Mouse (Mus musculus) olfactory bulb, adult 2 months (tissue): ENCODE measurements around the gene Cntn2. TPM values are rescaled to one million over a fixed set of nuclear protein-coding genes. Genes with fewer than 3 reads are reported as not detected.

Source experiments
- H3K27ac ChIP-seq: fragments of 200-500 bp; 2 replicates; pipeline ENCODE4 v1.5.1; 2012; ENCODE audit warnings: low read depth, low read length; ENCODE audit not compliant: insufficient read depth
- H3K4me1 ChIP-seq: fragments of 200-500 bp; 2 replicates; pipeline ENCODE4 v1.6.1; 2012; ENCODE audit warnings: low read length; ENCODE audit not compliant: control insufficient read depth, insufficient read depth
- H3K4me3 ChIP-seq: fragments of 200-500 bp; 2 replicates; pipeline ENCODE4 v1.5.1; 2012; ENCODE audit warnings: mild to moderate bottlenecking, low read depth, low read length, moderate library complexity; ENCODE audit not compliant: insufficient read depth
- CTCF ChIP-seq: fragments of 200-500 bp; IDR thresholded peaks from 2 replicates; pipeline ENCODE4 v1.5.1; 2012; ENCODE audit warnings: low read depth, mild to moderate bottlenecking, low read length, moderate library complexity; ENCODE audit not compliant: insufficient read depth
- POLR2A ChIP-seq: fragments of 200-500 bp; IDR thresholded peaks from 2 replicates; pipeline ENCODE4 v1.6.1; 2012; ENCODE audit warnings: mild to moderate bottlenecking, low read depth, low read length, moderate library complexity; ENCODE audit not compliant: insufficient read depth
- WGBS: fragments of 180-500 bp; shearing (Covaris S2); methylation state at CpG from one replicate; pipeline ENCODE4 v1.1.7; 2018; 5-methylcytosine and 5-hydroxymethylcytosine counted together
- polyA plus RNA-seq: library from polyadenylated mRNA; stranded (reverse); fragments of >200 nt; gene quantifications from 2 replicates; pipeline ENCODE4 v1.2.4, GENCODE M21; 2012; ENCODE audit warnings: low replicate concordance; ENCODE audit not compliant: missing spikeins, insufficient read depth, insufficient read length

The Cntn2 gene
- not detected in 2 replicates for polyA plus RNA-seq

DNA sequence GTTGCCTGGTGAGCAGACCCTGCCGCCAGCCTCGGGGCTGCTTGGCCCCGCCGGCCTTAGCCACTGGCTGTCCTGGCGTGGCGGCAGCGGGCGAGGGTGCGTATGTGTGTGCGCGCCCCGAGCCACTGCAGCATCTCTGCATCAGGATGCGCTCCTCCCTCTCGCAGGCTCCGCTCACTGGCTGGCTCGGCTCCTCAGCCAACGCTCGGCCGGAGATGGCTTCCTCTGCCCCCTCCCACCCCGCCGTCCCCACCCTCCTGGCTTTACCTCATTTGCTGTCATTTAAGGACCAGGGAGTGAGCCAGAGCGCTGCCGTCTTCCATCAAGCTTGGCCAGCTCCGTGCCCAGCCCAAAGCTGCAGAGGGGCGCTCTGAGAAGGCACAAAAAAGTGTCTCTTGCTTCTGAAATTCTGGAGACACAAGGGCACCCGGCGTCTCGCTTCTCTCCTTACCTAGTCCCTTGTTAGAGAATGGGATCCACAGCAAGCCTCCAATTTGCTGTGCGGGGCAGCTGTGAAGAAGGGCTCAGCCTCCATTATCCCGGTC is at the start of gene Cntn2:
Cntn2 (minus strand) TSS at position 495 of the 545 bp plus-strand sequence.
- H3K4me1 ChIP-seq: peaks cover 18% of the 10 kb centered on the region
- peak within 1 kb of the TSS; percentile 50 for H3K4me3 ChIP-seq
- peak within 1 kb of the TSS; percentile 35 for H3K27ac ChIP-seq
- no peak for TF ChIP-seq CTCF
- no peak; the same call in 1 of the 2 replicates for TF ChIP-seq POLR2A
- WGBS: 1% methylated on average over 30 of the region's 30 CpGs

DNA sequence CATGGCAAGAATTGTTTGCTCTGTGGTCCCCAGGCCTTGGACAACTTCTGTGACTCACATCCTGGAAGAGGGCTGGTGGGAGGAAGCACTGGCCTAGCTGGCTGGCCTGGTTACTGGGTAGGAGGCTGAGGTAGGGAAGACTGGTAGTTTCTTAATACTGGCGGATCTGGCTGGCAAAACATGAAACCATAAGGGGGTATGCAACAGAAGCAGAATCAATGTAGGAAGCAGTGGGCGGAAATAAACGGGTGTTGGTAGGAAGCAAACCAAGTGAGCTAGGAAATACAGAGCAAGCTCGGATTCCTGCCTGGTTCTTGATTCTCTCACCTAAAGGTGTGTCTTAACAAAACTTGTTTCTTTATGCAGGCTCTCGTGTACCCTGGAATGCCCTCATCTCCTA is 49.1 kb upstream of the Cntn2 start:
- TF ChIP-seq POLR2A (no peak), CTCF (no peak)
- Histone ChIP-seq H3K4me3 (no peak overlapping the region), H3K4me1 (peaks cover 13% of the 10 kb centered on the region), H3K27ac (no peak overlapping the region)
- WGBS: 71% methylated on average over 5 of the region's 5 CpGs

DNA sequence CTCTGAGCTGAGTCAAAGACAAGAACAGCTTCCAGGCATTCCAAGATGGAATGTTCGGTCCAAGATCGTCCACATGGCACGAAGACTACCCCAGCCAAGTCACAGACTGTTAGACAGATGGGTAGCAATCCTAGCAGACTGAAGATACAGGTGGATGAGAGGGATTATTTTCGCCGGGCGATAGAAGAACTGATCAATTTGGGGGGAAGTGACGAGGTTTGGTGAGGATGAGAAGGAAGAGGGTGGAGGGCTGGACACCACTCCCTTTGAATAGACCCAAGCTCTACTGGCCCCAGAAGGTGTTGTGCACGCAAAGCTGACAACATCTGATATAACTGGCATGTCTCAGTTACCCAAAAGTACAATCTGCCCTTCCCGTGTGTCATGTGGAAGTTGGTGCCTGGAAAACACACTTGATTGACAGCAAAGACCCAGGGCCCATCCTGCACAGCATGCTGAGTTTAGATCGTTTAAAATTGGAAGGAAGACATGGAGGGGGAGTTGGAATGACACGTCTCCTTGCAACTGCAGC is 48.4 kb upstream of the Cntn2 start:
- no peak overlapping the region for H3K4me3 ChIP-seq
- peaks cover 19% of the 10 kb centered on the region for H3K4me1 ChIP-seq
- no peak for TF ChIP-seq CTCF
- TF ChIP-seq POLR2A: no peak
- no peak overlapping the region for H3K27ac ChIP-seq
- WGBS: 84% methylated on average over 11 of the region's 11 CpGs

DNA sequence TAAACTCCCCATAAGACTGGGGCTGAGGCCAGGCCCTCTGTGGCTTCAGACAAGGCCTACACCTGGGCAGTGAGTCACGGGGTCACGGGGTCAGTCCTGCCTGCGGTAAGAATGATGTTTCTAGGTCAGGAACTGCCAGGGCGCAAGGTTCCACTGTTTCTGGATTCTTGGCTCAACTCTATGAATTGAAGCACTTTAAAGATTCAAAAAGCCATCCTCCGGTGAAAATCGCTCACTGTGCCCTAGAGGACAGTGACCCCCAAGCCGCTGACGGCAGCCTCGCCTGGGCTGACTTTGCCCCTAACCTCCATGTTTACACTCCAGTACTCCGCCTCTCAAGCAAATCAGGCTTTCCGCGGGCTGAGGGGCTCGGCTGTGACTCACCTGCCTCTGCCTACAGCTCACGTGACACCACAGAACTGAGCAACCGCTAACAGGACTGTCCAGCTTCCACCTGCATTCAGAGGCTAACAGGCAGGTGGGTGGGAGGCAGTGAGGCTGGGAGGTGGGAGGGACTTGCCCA is 43.7 kb upstream of the Cntn2 start:
- Histone ChIP-seq H3K27ac (no peak overlapping the region), H3K4me1 (peaks cover 27% of the 10 kb centered on the region), H3K4me3 (no peak overlapping the region)
- TF ChIP-seq POLR2A (no peak), CTCF (no peak)
- 55% methylated on average over 15 of the region's 15 CpGs for WGBS

DNA sequence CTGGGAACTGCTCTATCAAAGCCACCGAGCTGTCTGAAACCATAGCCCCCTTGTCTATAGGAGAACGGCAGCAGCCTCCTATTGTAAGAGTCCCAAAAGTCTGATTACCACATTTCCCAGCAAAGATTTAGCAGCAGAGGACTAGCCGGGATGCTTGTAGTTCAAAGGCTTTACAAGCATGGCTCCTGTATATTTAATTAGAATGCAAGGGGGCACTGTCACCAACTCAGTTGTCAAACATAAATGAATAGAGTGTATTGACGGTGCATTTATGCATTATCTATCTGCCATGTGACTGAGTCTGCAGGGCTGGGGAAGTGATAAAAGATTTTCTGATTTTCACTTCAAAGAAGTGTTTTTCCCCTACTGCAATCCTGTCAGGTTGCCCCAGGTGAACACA is 42.3 kb upstream of the Cntn2 start:
- Histone ChIP-seq H3K4me3 (no peak overlapping the region), H3K4me1 (peaks cover 32% of the 10 kb centered on the region), H3K27ac (no peak overlapping the region)
- 62% methylated on average over 4 of the region's 4 CpGs for WGBS
- no peak for TF ChIP-seq POLR2A
- TF ChIP-seq CTCF: no peak

DNA sequence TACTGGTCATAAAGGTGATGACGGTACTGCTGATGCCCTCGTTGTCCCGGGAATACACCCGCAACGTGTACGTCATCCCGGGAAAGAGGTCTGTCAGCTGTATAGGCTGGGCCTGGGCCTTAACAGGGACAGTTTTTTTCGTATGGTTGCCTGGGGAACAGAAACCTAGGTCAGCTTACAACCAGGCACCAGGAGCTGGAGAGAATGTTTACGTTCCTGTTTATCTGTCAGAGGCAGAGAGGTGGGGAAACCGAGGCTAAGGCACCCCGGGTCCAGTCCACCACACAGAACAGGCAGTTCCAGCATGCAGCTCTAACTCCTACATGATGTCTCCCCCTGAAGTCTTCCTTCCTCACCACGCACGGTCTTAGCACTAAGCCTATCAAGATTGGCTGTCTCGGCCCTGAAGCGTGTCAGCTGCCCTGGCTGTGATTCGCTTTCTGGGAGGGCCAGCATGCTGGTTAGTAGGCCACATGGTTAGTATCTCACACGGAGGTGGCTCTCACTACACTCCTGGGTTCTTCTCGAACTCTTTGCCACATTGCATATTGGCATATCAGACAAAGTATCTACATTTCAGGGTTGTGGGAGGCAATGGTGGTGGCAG is 40.0 kb upstream of the Cntn2 start:
- H3K27ac ChIP-seq: no peak overlapping the region
- WGBS: 72% methylated on average over 18 of the region's 18 CpGs
- TF ChIP-seq POLR2A (no peak), CTCF (0 out of 2 replicates have a peak, but pooled peaks have one; percentile 0)
- H3K4me3 ChIP-seq: no peak overlapping the region
- peaks cover 32% of the 10 kb centered on the region for H3K4me1 ChIP-seq

DNA sequence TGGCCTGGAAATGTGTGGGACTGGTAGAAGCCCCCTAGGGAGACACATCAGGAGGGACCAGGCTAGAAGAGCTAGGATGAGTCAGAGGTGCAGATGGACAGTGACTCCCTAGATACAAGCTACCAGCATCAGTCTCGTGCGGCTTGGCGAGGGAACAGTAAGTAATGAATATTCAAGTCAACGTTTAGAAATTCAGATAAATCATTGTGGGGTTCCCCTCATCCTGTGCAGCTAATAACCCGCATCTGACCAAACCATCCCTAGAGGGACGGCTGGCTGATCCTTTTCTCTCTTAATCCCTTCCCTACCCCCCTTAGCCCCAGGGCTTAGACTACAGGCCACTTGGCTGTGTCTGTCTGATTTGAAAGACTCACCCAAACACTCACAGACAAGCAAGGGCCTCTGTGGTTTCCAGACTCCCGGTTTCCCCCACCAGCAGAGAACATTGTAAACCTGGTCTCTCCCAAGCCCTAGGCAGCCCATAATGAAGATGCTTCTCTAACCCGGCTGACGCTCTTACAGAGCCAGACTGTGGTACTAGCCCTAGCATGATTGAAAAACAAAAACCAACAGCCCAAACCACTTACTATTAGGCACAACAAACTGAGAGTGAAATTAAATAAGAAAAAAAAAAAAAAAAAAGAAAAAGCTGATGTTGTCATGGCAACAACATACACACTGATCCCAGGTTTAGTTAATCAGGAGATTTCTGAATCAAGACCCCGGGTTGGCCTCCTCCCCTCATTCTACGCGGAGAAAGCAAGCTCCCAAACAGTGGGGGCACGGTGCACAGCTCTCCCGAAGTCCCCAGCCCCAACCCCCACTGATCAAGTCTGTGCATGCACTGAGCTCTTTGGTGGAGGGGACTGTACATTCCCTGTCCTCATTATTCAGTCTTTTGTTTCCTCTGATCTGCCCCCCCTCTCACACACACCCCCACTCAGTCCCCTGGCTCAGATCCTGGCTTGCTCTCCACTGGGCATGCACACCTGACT is 39.1 kb upstream of the Cntn2 start:
- WGBS: 35% methylated on average over 14 of the region's 14 CpGs
- TF ChIP-seq POLR2A (no peak), CTCF (no peak)
- Histone ChIP-seq H3K4me3 (no peak overlapping the region), H3K27ac (no peak overlapping the region), H3K4me1 (peaks cover 25% of the 10 kb centered on the region)

DNA sequence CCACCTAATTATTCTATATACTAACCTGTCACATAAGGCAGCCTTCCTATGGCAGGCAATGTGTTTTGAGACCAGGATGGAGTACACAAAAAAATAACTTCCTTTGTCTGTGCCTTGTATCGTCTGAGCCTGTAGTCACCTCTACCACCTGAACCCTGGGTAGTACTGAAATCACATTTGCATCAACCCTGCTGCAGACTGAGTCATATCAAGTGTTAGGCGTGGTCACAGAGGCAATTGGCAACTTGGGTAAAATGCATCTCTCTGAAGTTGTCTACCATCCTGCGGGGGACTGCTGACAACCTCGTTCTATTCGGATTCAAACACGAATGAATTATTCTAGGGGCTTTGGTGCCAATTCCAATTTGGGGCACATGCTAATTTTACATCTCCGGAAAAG is 37.0 kb upstream of the Cntn2 start:
- TF ChIP-seq CTCF: no peak
- no peak for TF ChIP-seq POLR2A
- 68% methylated on average over 7 of the region's 7 CpGs for whole genome bisulfite sequencing
- Histone ChIP-seq H3K4me1 (peaks cover 18% of the 10 kb centered on the region), H3K27ac (no peak overlapping the region), H3K4me3 (no peak overlapping the region)

DNA sequence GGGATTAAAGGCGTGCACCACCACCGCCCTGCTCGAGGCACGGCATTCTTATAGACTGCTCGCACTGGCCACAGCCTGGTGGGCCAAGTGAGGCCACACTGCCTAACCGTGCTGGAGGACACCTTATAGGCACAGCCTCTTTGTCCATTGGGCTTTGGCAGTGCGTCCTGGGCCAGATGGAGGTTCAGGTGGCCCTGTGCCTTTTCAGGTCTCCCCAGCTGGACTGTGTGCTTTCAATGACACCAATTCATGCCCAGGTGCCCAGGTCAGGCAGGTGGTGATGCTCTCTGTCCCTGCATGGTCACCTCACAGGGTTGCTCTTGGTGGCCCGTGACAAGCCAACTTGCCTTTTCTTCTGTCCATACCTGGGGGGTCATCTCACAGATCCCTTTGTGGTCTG is 33.8 kb upstream of the Cntn2 start:
- 94% methylated on average over 8 of the region's 8 CpGs for WGBS

More for the DNA sequence above, 33.8 kb upstream of the Cntn2 start:
- TF ChIP-seq CTCF: no peak
- no peak for TF ChIP-seq POLR2A
- Histone ChIP-seq H3K4me1 (peaks cover 5% of the 10 kb centered on the region; the same call in 1 of the 2 replicates), H3K4me3 (no peak overlapping the region), H3K27ac (no peak overlapping the region)
